ENCODE assay signal across 9 mouse cellular contexts in the genomic region with DNA sequence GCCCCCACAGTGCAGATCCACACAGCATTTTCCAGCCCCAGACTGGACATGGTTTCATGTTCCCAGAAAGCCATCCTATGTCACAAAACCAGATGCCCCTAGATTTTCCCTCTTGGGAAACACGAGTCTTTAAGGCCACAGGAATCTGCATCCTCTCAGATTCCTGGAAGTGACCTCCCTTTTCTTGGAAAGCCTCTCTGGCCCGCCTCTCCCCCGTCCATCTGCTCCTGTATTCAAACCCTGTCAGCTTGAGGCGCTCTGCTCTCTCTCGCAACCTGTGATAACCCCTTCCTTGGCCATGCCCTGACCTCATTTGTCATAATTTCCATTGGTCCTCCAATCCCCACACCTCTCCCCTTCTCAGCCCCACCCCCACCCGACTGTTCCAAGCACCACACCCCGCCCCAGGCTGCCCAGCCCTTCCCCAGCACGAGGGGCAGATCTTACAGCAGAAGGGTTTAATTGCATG.
DNase-seq lines count a peak whose midpoint lies in the region; ATAC-seq and TF ChIP-seq lines count a peak whose summit lies in the region.
"Had no signal": no experiment of that assay in that cellular context is flagged by ENCODE, and none has a peak within 500 bp of the region (broad histone marks: within the 10 kb centered on the region; RNA-seq: fewer than 3 reads in every experiment).

No protein-coding gene starts in this region.

- no peak overlapping the region for H3K27ac ChIP-seq in kidney, adult 2 months (ENCODE audit: insufficient read depth, low read depth, low read length)
- H3K27ac ChIP-seq in kidney, embryonic 14.5 days (ENCODE audit: low read depth, low read length): no peak overlapping the region
- H3K27ac ChIP-seq in cerebellum, adult 2 months (ENCODE audit: insufficient read depth, low read length): no peak overlapping the region
- H3K27ac ChIP-seq: midbrain, embryonic 13.5 days had no signal

- peak; percentile 45 for DNase-seq in kidney, adult 2 months
- DNase-seq in cerebellum, adult 2 months: peak; percentile 58 to 73
- DNase-seq in heart, adult 8-10 months (ENCODE audit: low spot score): peak; percentile 33
- DNase-seq in lung, postnatal 36 days: peak; percentile 26
- DNase-seq in adrenal gland, postnatal 25 days: no peak
- DNase-seq in layer of hippocampus, postnatal 14 days (ENCODE audit: low spot score in 2 of 2): no peak
- no peak for DNase-seq in MN1 (ENCODE audit: low spot score)

- H3K4me2 ChIP-seq in kidney, embryonic 14.5 days (replicated peaks; ENCODE audit: low read depth, low read length): no peak overlapping the region
- H3K4me2 ChIP-seq: midbrain, embryonic 13.5 days had no signal

- no peak for ATAC-seq in kidney, embryonic 14.5 days (ENCODE audit: low FRiP score, low TSS enrichment)

- no peaks in the 10 kb centered on the region for H3K27me3 ChIP-seq in kidney, adult 2 months (replicated peaks; ENCODE audit: control insufficient read depth, insufficient read depth, low read length)
- H3K27me3 ChIP-seq in kidney, embryonic 14.5 days (ENCODE audit: control insufficient read depth, insufficient read depth, low read length): no peaks in the 10 kb centered on the region
- no peaks in the 10 kb centered on the region for H3K27me3 ChIP-seq in cerebellum, adult 2 months (ENCODE audit: control insufficient read depth, insufficient read depth, low read length)
- H3K27me3 ChIP-seq: midbrain, embryonic 13.5 days had no signal

- no peaks in the 10 kb centered on the region for H3K9me3 ChIP-seq in kidney, embryonic 14.5 days (ENCODE audit: control insufficient read depth, low read length)
- H3K9me3 ChIP-seq: midbrain, embryonic 13.5 days had no signal

- no peak for TF ChIP-seq CTCF in kidney, adult 2 months (conservative IDR thresholded peaks at IDR 0.05; ENCODE audit: insufficient read depth, insufficient read length, low read depth, low read length)
- no peak for TF ChIP-seq CTCF in cerebellum, adult 2 months (IDR thresholded peaks at IDR 0.05; ENCODE audit: borderline replicate concordance, insufficient read depth, low read depth, low read length)

- no peaks in the 10 kb centered on the region for H3K4me1 ChIP-seq in kidney, adult 2 months (ENCODE audit: control insufficient read depth, insufficient read depth, low read length)
- peaks cover 5% of the 10 kb centered on the region; the same call in 1 of the 2 replicates for H3K4me1 ChIP-seq in kidney, embryonic 14.5 days (ENCODE audit: control insufficient read depth, insufficient read depth, low read length)
- peaks cover 89% of the 10 kb centered on the region for H3K4me1 ChIP-seq in cerebellum, adult 2 months (ENCODE audit: control insufficient read depth, insufficient read depth, low read length)

- TF ChIP-seq POLR2A in kidney, adult 2 months (IDR thresholded peaks at IDR 0.05; ENCODE audit: low read depth, low read length): no peak
- no peak for TF ChIP-seq POLR2A in cerebellum, adult 2 months (IDR thresholded peaks at IDR 0.05; ENCODE audit: borderline replicate concordance, insufficient read depth, low read length)

- 27% methylated on average over 8 of the region's 8 CpGs for WGBS in kidney, adult 2 months
- 17% methylated on average over 8 of the region's 8 CpGs for WGBS in kidney, embryonic 14.5 days
- WGBS in cerebellum, adult 2 months: 7% methylated on average over 8 of the region's 8 CpGs

- no peaks in the 10 kb centered on the region for H3K36me3 ChIP-seq in kidney, adult 2 months (ENCODE audit: control insufficient read depth, insufficient read depth, low read length)
- no peaks in the 10 kb centered on the region for H3K36me3 ChIP-seq in kidney, embryonic 14.5 days (ENCODE audit: control insufficient read depth, insufficient read depth, low read length)
- H3K36me3 ChIP-seq: midbrain, embryonic 13.5 days had no signal

- no peak overlapping the region for H3K4me3 ChIP-seq in kidney, adult 2 months (ENCODE audit: insufficient read depth, low read depth, low read length)
- H3K4me3 ChIP-seq in kidney, embryonic 14.5 days (ENCODE audit: low read length): no peak overlapping the region
- H3K4me3 ChIP-seq in cerebellum, adult 2 months (replicated peaks; ENCODE audit: insufficient read depth, low read depth, low read length): no peak overlapping the region
- H3K4me3 ChIP-seq: midbrain, embryonic 13.5 days had no signal

- no peak overlapping the region for H3K9ac ChIP-seq in kidney, embryonic 14.5 days (ENCODE audit: low read depth, low read length)
- H3K9ac ChIP-seq: midbrain, embryonic 13.5 days had no signal

Comparison
In these comparisons a context has a peak if more than half of its experiments do, and no peak if none do; other contexts are left out.
1. DNase-seq: peak in kidney, adult 2 months (single experiment), cerebellum, adult 2 months (2 of 2), heart, adult 8-10 months (single experiment) and lung, postnatal 36 days (single experiment); none in adrenal gland, postnatal 25 days (single experiment), layer of hippocampus, postnatal 14 days (0 of 2) and MN1 (single experiment).